Mouse (Mus musculus): ENCODE measurements around the gene Bcor.

GRCm38 (mm10) chrX:12065782-12066181 is 94.4 kb downstream of the Bcor start:
- TF ChIP-seq CTCF (IDR thresholded peaks at IDR 0.05 in 2 of 3, conservative IDR thresholded peaks at IDR 0.05 in 1 of 3; ENCODE audit: control insufficient read depth in 1 of 3, insufficient read depth in 1 of 3, low read depth in 2 of 3, low read length in 3 of 3, poor library complexity in 1 of 3, severe bottlenecking in 1 of 3) (no peak), GATA1 (IDR thresholded peaks at IDR 0.05; ENCODE audit: low read depth, low read length) (no peak), CHD2 (IDR thresholded peaks at IDR 0.05; ENCODE audit: low read length) (no peak), ZNF384 (IDR thresholded peaks at IDR 0.05; ENCODE audit: low read depth, low read length) (no peak), MYC (IDR thresholded peaks at IDR 0.05; ENCODE audit: low read depth, low read length) (no peak)
